Mouse (Mus musculus): ENCODE data around the gene Bicra. TPM values are rescaled to one million over a fixed set of nuclear protein-coding genes. Genes with fewer than 3 reads are reported as not detected.

Gene Bicra
- total RNA-seq, 4 experiments from 2014 or later = 15.4 to 20.0 (median 17.2) TPM

DNA sequence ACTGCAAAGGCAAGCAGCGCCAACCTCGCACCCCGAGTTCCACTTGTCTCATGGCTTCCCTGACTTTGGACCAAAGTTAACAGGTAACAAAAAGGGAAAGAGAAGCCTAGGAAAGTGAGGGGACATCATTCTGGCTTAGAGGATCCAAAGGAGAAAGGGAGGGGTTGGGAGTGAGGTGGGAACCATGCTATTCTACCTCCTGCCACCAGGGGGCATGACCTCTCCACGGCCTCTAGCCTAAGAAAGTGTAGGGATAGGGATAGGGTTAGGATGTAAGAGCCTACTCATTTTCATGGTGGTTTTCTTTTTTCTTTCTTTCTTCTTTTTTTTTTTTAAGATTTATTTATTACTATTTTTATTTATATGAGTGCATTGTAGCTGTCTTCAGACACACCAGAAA is 71.8 kb downstream of the Bicra start:
- DNase-seq (ENCODE audit: low spot score in 2 of 2) = no peak

- no peak for DNase-seq (ENCODE audit: low spot score in 2 of 2)
Observed at GRCm38 (mm10) chr7:15975451-15975850, 72.3 kb downstream of the Bicra start.

GRCm38 (mm10) chr7:15974712-15975111 is 73.0 kb downstream of the Bicra start:
- peak in 1 of 2 experiments; percentile 75 for DNase-seq (ENCODE audit: low spot score in 2 of 2)

DNA sequence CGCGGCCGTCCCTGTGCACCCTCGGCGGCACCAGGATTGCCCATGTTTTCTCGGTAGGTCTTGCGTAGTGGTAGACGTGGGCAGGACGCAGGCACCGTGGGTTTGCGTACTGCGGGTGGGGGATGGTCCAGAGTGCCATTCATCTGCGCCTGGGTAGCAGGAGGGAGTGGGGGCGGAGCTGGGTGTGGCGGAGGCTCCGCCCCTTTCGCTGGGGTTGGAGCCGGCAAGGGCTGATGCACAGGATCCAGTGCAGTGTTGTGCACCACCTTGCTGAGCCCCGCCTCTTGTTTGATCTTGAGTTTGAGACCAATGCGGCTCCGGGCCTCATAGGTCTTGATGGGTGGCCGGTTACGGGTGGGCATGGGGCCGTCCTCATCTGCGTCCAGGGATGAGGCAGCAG is 75.5 kb downstream of the Bicra start:
- no peak for DNase-seq (ENCODE audit: low spot score in 2 of 2)

DNA sequence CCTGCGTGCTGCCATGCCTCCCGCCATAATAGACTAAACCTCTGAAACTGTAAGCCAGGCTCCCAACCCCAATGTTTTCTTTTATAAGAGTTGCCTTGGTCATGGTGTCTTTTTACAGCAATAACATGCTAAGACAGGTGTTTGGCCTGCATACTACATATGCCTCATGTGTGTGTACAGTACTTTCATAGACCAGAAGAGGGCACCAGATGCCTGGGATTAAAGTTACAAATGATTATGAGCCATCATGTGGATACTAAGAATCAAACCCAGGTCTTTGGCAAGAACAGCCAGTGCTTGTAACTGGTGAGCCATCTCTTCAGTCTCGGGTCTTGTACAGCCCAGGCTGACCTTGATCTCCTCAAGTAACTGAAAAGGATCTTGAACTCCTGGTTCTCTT is 78.0 kb downstream of the Bicra start:
- no peak for DNase-seq (ENCODE audit: low spot score in 2 of 2)

- no peak for DNase-seq (ENCODE audit: low spot score in 2 of 2)
Observed at GRCm38 (mm10) chr7:15968322-15968721, 79.4 kb downstream of the Bicra start.

DNA sequence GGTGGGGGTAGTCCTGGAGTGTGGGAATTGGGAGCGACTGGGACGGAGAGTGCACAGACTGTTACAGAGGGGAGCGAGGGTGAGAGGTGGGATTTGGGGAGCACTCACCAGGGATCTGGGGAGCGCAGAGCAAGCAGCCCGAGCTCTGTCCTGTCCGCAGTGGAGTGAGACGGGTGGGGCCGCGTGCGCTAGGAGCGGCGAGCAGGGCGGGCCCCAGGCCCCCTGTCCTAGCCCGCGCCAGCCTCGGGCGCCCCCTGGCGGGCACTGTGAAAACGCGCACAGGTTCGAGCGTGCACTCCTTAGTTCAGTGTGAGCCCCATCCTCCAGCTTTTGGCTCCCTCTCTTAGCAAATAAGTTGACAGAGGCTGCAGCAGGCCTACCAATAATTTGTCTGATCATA is 80.4 kb downstream of the Bicra start, which contains the start of gene Ehd2:
Gene Ehd2, minus strand, starts transcription at position 256 of the 400 bp plus-strand sequence.
- DNase-seq (ENCODE audit: low spot score in 2 of 2) = no peak

- no peak for DNase-seq (ENCODE audit: low spot score in 2 of 2)
Observed at GRCm38 (mm10) chr7:15966489-15966888, 81.2 kb downstream of the Bicra start.

- DNase-seq (ENCODE audit: low spot score in 2 of 2) = no peak
Observed at GRCm38 (mm10) chr7:15963798-15964652, 83.7 kb downstream of the Bicra start.

- no peak for DNase-seq (ENCODE audit: low spot score in 2 of 2)
Observed at GRCm38 (mm10) chr7:15962311-15963288, 85.1 kb downstream of the Bicra start.

- DNase-seq (ENCODE audit: low spot score in 2 of 2) = no peak
Observed at GRCm38 (mm10) chr7:15961798-15962197, 85.9 kb downstream of the Bicra start.

- DNase-seq (ENCODE audit: low spot score in 2 of 2) = no peak
Observed at GRCm38 (mm10) chr7:15961239-15961638, 86.5 kb downstream of the Bicra start.

DNA sequence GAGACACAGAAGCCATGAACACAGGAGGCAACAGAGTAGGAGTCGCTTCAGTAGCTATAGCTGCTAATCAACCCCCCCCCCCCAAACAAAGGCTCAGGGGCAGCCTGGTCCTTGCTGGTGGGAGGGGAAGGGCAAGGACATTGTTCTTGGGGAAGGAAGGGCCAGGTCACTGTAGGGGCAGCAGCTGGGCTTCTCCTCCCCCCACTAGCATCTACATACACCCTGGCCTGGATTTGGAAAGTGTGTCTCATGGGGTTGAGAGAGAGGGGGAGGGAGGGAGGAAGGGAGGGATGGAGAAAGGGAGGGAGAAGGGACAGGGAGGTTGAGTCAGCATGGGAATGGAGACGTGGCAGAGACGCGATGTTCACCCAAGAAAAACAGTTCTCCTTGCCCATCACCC is 87.0 kb downstream of the Bicra start:
- no peak for DNase-seq (ENCODE audit: low spot score in 2 of 2)

DNA sequence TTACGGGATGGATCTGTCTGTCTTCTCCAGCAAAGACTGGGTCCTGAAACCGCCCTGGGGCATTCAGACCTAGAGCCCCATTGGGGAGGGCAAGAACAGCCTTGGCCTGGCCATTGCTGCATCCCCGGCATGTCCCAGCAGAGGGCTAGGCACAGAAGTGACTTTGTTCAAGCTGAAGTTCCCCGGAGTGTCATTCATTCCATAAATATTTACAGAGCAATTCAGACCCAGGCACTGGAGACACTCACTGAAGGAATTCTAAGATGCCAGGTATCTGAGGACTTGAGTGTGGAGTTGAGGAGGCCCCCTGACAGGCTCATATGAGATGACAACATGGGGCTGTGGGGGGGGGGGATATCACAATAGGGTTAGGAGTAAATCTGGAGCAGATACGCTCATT is 91.6 kb downstream of the Bicra start:
- no peak for DNase-seq (ENCODE audit: low spot score in 2 of 2)

- DNase-seq (ENCODE audit: low spot score in 2 of 2) = no peak
Observed at GRCm38 (mm10) chr7:15955509-15955908, 92.2 kb downstream of the Bicra start.

DNA sequence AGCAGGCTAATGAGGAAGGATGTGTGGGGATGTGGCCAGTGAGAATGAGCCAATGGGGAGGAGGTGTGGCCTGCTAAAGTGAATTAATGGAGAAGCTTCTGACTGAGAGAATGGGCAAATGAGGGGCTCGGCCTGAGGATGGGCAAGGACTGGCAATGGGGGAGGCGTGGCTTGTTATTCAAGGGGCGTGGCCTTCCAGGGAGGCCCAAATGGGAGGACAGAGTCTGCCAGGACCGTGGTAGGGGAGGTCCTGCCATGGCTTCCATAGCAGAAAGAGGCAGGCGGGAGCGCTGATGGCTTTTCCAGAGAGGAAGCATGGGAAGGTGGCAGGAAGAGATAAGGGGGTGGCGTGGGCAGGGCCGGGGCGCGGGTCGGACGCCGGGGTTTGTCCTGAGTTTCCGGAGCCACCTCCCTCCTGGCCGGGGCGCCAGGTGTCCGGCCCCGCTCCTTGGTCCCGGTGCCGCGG is 92.7 kb downstream of the Bicra start:
- DNase-seq (ENCODE audit: low spot score in 2 of 2) = no peak

- DNase-seq (ENCODE audit: low spot score in 2 of 2) = no peak
Observed at GRCm38 (mm10) chr7:15954436-15954835, 93.3 kb downstream of the Bicra start.

DNA sequence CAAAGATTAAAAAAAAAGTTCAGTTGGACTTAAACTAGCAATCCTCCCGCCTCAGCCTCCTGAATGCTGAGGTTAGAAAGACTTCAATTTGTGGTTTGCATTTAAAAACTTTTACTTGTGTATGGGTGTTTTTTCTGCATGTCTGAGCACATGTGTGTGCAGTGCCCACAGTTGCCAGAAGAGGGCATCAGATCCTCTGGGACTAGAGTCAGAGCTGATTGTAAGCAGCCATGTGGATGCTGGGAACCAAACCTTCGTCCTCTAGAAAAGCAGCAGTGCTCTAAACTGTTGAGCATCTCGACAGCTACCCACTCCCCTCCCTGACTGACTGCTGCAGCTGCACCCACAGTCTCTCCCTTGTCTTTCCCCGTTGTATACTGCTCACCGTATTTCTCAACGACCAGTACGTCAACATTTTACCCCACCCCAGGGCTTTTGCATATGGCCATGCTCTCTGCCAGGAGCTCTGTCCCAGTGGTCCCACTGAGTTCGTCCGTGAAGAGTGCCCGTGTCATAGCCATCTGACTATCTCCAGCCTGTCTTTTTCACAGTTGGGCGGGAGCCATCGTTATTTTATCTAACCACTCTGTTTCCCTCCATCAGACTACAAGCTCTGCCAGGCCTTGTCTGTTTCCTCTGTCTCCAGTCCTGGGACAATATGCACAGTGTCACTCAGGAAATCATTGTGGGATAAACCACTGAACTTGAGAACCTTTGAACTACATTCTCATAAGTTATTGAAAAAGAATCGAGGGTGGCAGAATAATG is 94.2 kb downstream of the Bicra start:
- DNase-seq (ENCODE audit: low spot score in 2 of 2) = no peak

DNA sequence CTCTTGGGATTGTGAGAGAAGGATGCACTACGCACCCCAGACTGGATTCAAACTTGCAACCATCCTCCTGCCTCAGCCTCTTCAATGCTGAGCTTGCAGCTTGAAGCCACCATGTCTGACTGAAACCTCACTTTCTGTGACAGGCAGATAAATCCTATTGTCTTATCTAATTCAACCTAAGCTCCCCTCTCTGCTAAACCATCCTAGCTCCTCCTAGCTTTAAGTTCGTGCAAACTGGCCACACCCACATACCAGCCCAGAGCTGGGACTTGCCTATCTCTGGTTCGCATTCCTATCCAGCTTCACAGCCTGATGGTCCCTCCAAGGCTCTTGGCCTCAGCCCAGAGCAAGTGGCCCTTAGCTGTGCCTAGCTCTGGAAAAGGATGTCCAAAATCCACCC is 95.3 kb downstream of the Bicra start:
- DNase-seq (ENCODE audit: low spot score in 2 of 2) = no peak

DNA sequence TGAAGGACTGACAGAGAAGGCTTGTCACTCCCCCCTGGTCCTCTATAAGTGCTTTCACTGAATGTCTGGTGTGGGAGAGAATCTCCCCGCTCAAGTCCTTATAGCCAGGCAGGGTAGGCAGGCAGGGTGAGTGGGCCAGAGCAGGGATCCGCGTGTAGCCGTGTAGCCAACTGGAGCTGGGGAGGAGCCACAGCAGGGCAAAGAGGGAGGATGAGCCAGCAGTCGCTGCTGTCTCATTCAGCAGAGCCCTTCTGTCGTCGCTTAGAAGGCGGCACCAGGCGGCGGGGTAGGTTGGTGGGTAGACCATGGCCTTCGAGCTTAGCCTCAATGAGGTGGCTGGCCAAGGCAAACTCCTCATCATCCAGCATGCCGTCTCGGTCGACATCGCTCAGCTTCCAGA is 97.7 kb downstream of the Bicra start:
- DNase-seq (ENCODE audit: low spot score in 2 of 2) = no peak

- DNase-seq (ENCODE audit: low spot score in 2 of 2) = no peak
Observed at GRCm38 (mm10) chr7:15949216-15949790, 98.4 kb downstream of the Bicra start.
